Mouse (Mus musculus) G1E (cell line): ENCODE data around the gene Fat3. TPM values are rescaled to one million over a fixed set of nuclear protein-coding genes. Genes with fewer than 3 reads are reported as not detected.

Source experiments
- ATAC-seq: 2 replicates; pipeline ENCODE4 v1.8.0; 2016; ENCODE audit warnings: mild to moderate bottlenecking; ENCODE audit not compliant: insufficient number of reproducible peaks, poor library complexity, low FRiP score, severe bottlenecking; ENCODE audit errors: extremely low read depth
- DNase-seq: peaks from one replicate; pipeline ENCODE4 v3.0.0; 2012; ENCODE audit warnings: low spot score
- H3K27me3 ChIP-seq: 2 replicates; pipeline ENCODE4 v1.6.1; 2012; ENCODE audit warnings: mild to moderate bottlenecking, low read length, inconsistent platforms; ENCODE audit not compliant: insufficient read depth
- H3K36me3 ChIP-seq: replicated peaks from 2 replicates; pipeline ENCODE3; 2012; ENCODE audit warnings: mild to moderate bottlenecking, inconsistent platforms
- H3K4me1 ChIP-seq: 2 replicates; pipeline ENCODE4 v1.6.1; 2012; ENCODE audit warnings: low read depth, low read length, inconsistent platforms, mixed read lengths; ENCODE audit not compliant: insufficient read depth
- H3K4me3 ChIP-seq: 2 replicates; pipeline ENCODE4 v1.5.1; 2012; ENCODE audit warnings: low read depth, mild to moderate bottlenecking, inconsistent platforms, low read length, moderate library complexity, mixed read lengths
- H3K9me3 ChIP-seq: replicated peaks from 2 replicates; pipeline ENCODE4 v1.6.1; 2012; ENCODE audit warnings: inconsistent platforms
- CTCF ChIP-seq: IDR thresholded peaks from 2 replicates; pipeline ENCODE4 v1.5.1; 2012; ENCODE audit warnings: low read depth, low read length, inconsistent platforms, mixed read lengths
- GATA1 ChIP-seq: IDR thresholded peaks from 2 replicates; pipeline ENCODE4 v1.6.1; 2012; ENCODE audit warnings: borderline replicate concordance, low read length, inconsistent platforms, mixed read lengths
- GATA2 ChIP-seq: IDR thresholded peaks from 2 replicates; pipeline ENCODE4 v1.6.1; 2012; ENCODE audit warnings: low read depth, low read length, inconsistent platforms, borderline replicate concordance
- POLR2AphosphoS5 ChIP-seq: IDR thresholded peaks from 2 replicates; pipeline ENCODE4 v1.6.1; 2012; ENCODE audit warnings: low read depth, low read length, inconsistent platforms; ENCODE audit not compliant: insufficient replicate concordance
- TAL1 ChIP-seq: conservative IDR thresholded peaks from 2 replicates; pipeline ENCODE4 v1.6.1; 2012; ENCODE audit warnings: low read depth, low read length, inconsistent platforms, mixed read lengths
- polyA plus RNA-seq: library from polyadenylated mRNA; stranded (reverse); fragments of >175 nt; gene quantifications from 2 replicates; pipeline ENCODE4 v1.2.3, GENCODE M21; 2012
- total RNA-seq, 2 experiments: library from RNA; stranded (forward) in 1 of 2; stranded (reverse) in 1 of 2; fragments of 200-1000 nt in 1 of 2; fragments of >200 nt in 1 of 2; fragmentation: Nextera tagmentation in 1 of 2; gene quantifications; 2 replicates each; pipeline ENCODE4 v1.2.3; 2014 to 2017

Gene Fat3
- total and polyA plus RNA-seq, 3 experiments: 0.11 TPM; not detected in 2

DNA sequence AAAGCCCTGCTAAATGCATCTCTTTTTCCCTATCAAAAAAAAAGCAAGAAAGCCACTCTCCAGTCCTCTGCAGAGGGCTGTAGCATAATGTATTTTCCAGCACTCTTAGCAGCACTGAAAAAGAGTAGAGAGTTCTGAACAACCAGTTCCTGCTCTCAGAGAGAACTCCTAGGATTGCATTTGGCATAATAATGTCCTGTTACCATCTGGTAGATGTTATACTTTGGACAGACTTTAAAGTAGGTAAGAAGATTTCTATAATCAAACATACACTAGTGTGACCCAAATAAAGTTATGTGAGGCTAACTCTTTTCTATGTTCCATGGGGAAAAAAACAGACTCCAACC lies 230.3 kb downstream of the Fat3 start:
- ATAC-seq: no peak

DNA sequence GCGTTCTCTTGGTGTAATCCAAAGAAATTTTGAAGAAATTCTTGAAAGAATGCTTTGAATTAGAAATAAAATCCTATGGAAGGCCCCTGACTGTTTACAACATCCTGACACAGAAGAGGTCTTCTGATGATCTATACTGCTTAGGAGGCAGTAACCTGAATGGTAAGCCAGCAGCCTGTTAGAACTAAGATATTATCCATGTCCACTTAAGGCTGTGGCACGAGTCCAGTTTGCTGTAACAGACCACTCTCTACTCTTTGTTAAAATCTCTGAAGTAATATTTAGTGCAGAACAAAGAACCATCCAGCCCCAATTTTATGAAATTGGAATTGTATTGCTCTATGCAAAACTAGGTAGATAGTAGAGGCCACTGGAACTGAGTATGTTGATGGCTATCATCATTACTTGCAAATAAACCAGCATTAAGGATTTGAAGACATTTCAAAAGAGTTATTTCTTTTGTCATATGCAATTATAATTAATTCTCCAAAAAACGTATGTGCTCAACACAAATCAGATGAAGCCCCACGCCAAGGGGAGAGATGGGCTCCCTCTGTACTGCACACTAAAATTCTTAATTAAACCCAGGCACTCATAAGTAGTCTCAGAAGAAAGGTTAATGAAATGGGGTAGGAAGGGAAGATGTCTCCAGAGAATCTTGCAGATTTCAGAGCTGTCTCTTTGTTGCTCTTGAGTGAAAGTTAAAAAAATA lies 230.9 kb downstream of the Fat3 start:
- Histone ChIP-seq H3K9me3 (no peaks in the 10 kb centered on the region), H3K36me3 (no peaks in the 10 kb centered on the region), H3K27me3 (no peaks in the 10 kb centered on the region), H3K4me3 (no peak overlapping the region), H3K4me1 (no peaks in the 10 kb centered on the region)
- DNase-seq: no peak
- TF ChIP-seq GATA1 (no peak), POLR2AphosphoS5 (no peak), GATA2 (no peak), TAL1 (no peak), CTCF (no peak)
- no peak for ATAC-seq

More for the DNA sequence above, 230.3 kb downstream of the Fat3 start:
- H3K36me3 ChIP-seq: no peaks in the 10 kb centered on the region
- H3K27me3 ChIP-seq: no peaks in the 10 kb centered on the region
- no peak for DNase-seq
- no peaks in the 10 kb centered on the region for H3K4me1 ChIP-seq
- no peak overlapping the region for H3K4me3 ChIP-seq
- H3K9me3 ChIP-seq: no peaks in the 10 kb centered on the region
- no peak for TF ChIP-seq CTCF
- no peak for TF ChIP-seq GATA1
- no peak for TF ChIP-seq TAL1
- TF ChIP-seq GATA2: no peak
- no peak for TF ChIP-seq POLR2AphosphoS5

DNA sequence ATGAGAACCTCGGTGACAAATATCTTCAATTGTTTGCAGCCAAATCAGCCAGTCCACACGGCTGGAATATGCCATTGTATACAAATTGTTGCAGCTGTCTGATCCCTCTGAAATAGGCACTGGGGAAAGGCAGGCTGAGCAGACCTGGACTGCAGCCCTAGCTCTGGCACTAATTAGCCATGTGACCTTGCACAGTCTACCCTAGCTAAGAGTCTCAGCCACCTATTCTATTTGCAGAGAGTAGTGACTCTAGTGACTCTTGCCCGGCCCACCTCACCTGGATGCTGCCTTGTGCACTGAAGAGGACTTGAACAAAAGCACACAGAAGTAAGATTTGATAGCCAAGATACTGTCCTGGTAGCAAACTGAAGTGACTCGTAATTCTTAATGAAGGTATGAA lies 235.6 kb downstream of the Fat3 start:
- ATAC-seq (no peak), DNase-seq (no peak)
- Histone ChIP-seq H3K36me3 (no peaks in the 10 kb centered on the region), H3K4me3 (no peak overlapping the region), H3K9me3 (no peaks in the 10 kb centered on the region), H3K27me3 (no peaks in the 10 kb centered on the region), H3K4me1 (no peaks in the 10 kb centered on the region)
- TF ChIP-seq CTCF: no peak
- no peak for TF ChIP-seq TAL1
- no peak for TF ChIP-seq GATA2
- TF ChIP-seq POLR2AphosphoS5: no peak
- no peak for TF ChIP-seq GATA1

DNA sequence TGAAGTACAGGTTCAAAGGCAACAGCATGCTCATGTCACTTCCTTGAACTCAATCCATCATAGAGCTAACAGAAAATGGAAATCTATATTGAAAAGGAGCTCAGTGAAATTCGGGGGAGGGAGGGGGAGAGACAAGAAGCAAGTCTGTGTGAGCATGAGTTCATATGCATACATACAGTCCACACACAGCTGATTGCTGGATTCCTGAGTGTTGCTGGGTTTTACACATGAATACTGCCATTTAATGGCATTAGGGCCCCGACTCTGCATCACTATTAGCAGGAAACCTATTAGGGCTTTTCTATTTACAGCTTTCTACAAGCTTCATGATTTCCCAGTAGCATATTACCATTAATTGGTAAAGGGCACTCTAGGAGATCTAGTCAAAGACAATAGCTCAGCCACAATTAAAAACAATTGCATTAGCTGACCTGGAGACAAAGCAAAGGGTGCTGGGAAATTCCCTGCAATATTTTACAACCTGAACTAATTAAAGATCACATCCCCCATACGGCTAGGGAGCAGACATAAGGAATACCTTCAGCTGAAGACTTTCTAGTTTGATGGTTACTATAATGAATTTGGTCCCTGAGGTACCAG lies 243.7 kb downstream of the Fat3 start:
- no peak for DNase-seq
- Histone ChIP-seq H3K27me3 (no peaks in the 10 kb centered on the region), H3K4me3 (no peak overlapping the region), H3K36me3 (no peaks in the 10 kb centered on the region), H3K4me1 (no peaks in the 10 kb centered on the region), H3K9me3 (no peaks in the 10 kb centered on the region)
- TF ChIP-seq POLR2AphosphoS5 (no peak), GATA2 (no peak), GATA1 (no peak), CTCF (no peak), TAL1 (no peak)
- no peak for ATAC-seq

DNA sequence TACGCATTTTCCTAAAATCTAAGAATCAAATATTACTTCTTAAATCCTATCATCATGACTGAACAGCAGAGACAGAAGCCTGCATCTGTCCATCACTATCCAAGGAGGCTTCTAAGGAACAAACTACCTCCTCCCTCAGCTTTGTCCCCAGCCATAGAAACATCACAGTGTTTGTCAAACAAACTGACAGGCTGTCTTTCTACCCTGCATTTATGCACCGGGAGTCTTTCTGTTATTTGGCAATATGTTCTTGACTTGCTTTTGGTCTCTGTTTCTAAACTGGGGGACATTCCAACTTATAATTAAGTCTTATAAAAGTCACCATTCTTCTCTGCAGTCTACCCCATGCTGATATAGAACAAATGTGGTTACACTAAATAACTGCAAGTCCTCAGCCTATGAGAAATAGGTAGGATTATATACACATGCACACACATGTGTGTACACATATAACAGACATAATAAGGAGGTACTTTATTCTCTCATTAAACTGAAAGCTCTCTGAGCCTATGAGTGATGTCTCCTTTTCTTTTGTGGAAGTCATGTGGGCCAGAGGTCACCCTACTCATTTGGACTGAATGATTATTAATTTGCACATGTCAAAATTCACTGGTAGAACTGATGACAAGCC lies 244.4 kb downstream of the Fat3 start:
- Histone ChIP-seq H3K4me1 (no peaks in the 10 kb centered on the region), H3K36me3 (no peaks in the 10 kb centered on the region), H3K9me3 (no peaks in the 10 kb centered on the region), H3K4me3 (no peak overlapping the region), H3K27me3 (no peaks in the 10 kb centered on the region)
- ATAC-seq: no peak
- TF ChIP-seq GATA2 (no peak), POLR2AphosphoS5 (no peak), CTCF (no peak), TAL1 (no peak), GATA1 (no peak)
- DNase-seq: no peak

DNA sequence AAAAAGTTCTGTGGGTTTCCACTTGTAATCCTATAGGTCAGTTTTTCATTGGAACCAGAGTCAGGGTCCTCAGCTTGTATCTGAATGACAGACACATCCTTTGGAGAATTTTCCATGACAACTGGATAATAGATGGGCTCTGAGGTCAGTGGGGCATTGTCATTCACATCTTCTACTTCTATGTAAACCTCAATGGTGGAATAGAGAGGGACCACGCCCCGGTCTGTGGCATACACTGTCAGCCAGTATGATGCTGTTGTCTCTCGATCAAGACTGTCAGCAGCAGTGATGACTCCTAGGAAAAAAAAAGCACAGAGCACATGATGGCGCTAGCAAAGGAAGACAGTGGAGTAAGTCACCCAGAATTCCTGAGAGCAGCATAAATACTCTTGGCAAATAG lies 254.3 kb downstream of the Fat3 start:
- no peak for DNase-seq
- no peak for ATAC-seq
- H3K27me3 ChIP-seq: no peaks in the 10 kb centered on the region
- no peak for TF ChIP-seq POLR2AphosphoS5
- no peak for TF ChIP-seq TAL1
- no peak for TF ChIP-seq CTCF
- no peak for TF ChIP-seq GATA1
- no peak for TF ChIP-seq GATA2
- H3K9me3 ChIP-seq: no peaks in the 10 kb centered on the region
- H3K36me3 ChIP-seq: no peaks in the 10 kb centered on the region
- H3K4me3 ChIP-seq: no peak overlapping the region
- no peaks in the 10 kb centered on the region for H3K4me1 ChIP-seq
